Mouse (Mus musculus) liver, embryonic 14.5 days (tissue): ENCODE results near the gene Acly. TPM values are rescaled to one million over a fixed set of nuclear protein-coding genes. Genes with fewer than 3 reads are reported as not detected.

Experiments used
- ATAC-seq: fragments of 200-750 bp; cut with Nextera tagmentation; 2 replicates; pipeline ENCODE4 v1.8.0; 2017; ENCODE audit warnings: moderate number of reproducible peaks, mild to moderate bottlenecking, moderate library complexity; ENCODE audit not compliant: insufficient read depth
- DNase-seq, 3 experiments: peaks; one replicate each; pipeline ENCODE4 v3.0.0-alpha.2; 2012 to 2013; ENCODE audit warnings: low read depth in 3 of 3, low spot score in 3 of 3
- H3K27ac ChIP-seq: fragments of 300-500 bp; sonication (generic); 2 replicates; pipeline ENCODE4 v1.5.1; 2014; ENCODE audit warnings: moderate library complexity, mild to moderate bottlenecking, control low read depth, inconsistent platforms
- H3K27me3 ChIP-seq: fragments of 300-500 bp; sonication (generic); 2 replicates; pipeline ENCODE4 v1.6.1; 2014; ENCODE audit warnings: mild to moderate bottlenecking, low read length, moderate library complexity; ENCODE audit not compliant: control insufficient read depth, insufficient read depth
- H3K36me3 ChIP-seq: fragments of 300-500 bp; sonication (generic); replicated peaks from 2 replicates; pipeline ENCODE4 v1.6.1; 2014; ENCODE audit warnings: low read depth; ENCODE audit not compliant: control insufficient read depth, insufficient read depth
- H3K4me1 ChIP-seq, 2 experiments: fragments of 200-500 bp in 1 of 2; fragments of 300-500 bp in 1 of 2; sonication (generic) in 1 of 2; replicated peaks; 2 replicates each; pipeline ENCODE4 v1.6.1; 2012 to 2014; ENCODE audit warnings: antibody characterized with exemption in 1 of 2, inconsistent platforms in 1 of 2, low read length in 1 of 2; ENCODE audit not compliant: control insufficient read depth in 2 of 2, insufficient read depth in 2 of 2
- H3K4me2 ChIP-seq: fragments of 300-500 bp; sonication (generic); 2 replicates; pipeline ENCODE4 v1.6.1; 2014; ENCODE audit warnings: low read depth, mild to moderate bottlenecking, control low read depth, moderate library complexity
- H3K4me3 ChIP-seq, 2 experiments: fragments of 200-500 bp in 1 of 2; fragments of 300-500 bp in 1 of 2; sonication (generic) in 1 of 2; 2 replicates each; pipeline ENCODE4 v1.5.1; 2012 to 2014; ENCODE audit warnings: low read depth in 2 of 2, low read length in 2 of 2, mild to moderate bottlenecking in 2 of 2, control low read depth in 1 of 2, inconsistent platforms in 1 of 2, moderate library complexity in 1 of 2; ENCODE audit not compliant: insufficient read depth in 1 of 2
- H3K9ac ChIP-seq: fragments of 300-500 bp; sonication (generic); replicated peaks from 2 replicates; pipeline ENCODE4 v1.6.1; 2014; ENCODE audit warnings: mild to moderate bottlenecking, control low read depth, moderate library complexity
- H3K9me3 ChIP-seq: fragments of 300-500 bp; sonication (generic); 2 replicates; pipeline ENCODE4 v1.6.1; 2016; ENCODE audit warnings: low read length, mixed read lengths; ENCODE audit not compliant: control insufficient read depth
- CTCF ChIP-seq: IDR thresholded peaks from 2 replicates; pipeline ENCODE4 v1.5.1; 2016; ENCODE audit warnings: antibody characterized with exemption, low read depth, control low read depth
- EP300 ChIP-seq: IDR thresholded peaks from 2 replicates; pipeline ENCODE4 v1.6.1; 2016; ENCODE audit warnings: antibody characterized with exemption, low read depth
- WGBS: fragments of 180-500 bp; shearing (Covaris S2); extraction: QIAGEN DNeasy Blood & Tissue Kit; methylation state at CpG from one replicate; pipeline ENCODE4 v1.1.7; 2014; ENCODE audit not compliant: insufficient replicate concordance; 5-methylcytosine and 5-hydroxymethylcytosine counted together
- polyA plus RNA-seq, 2 experiments: library from polyadenylated mRNA; depleted of rRNA in 1 of 2; stranded (reverse) in 1 of 2; unstranded in 1 of 2; fragments of >200 nt; fragmentation: Nextera tagmentation in 1 of 2; extraction: Ambion mirVana in 1 of 2; gene quantifications; 2 replicates each; pipeline versions ENCODE4 v1.2.1 to v1.2.3; 2012 to 2014

Gene Acly
- polyA plus RNA-seq, 2 experiments, result 45.9 to 68.2 TPM

DNA sequence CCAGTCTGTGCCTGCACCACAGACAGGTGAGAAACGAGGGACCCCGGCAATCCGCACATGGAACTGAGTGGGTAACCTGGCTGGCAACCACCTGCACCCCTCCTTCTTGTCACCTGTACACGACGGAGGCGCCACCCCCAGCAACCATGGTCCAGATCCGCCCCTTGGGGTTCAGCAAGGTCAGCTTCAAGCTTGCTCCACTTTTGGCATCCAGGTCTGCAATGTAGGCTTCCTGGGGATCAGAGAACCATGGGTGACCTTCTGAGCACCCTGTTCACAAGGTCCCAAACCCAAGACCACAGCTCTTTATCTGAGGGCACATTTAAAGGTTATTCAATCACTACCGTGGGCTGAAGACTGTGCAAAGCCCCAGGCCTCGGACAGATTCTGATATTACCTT lies 12.0 kb downstream of the Acly start:
- H3K9ac ChIP-seq, result no peak overlapping the region
- H3K27ac ChIP-seq, result no peak overlapping the region
- H3K27me3 ChIP-seq, result no peaks in the 10 kb centered on the region
- H3K4me3 ChIP-seq, result no peak overlapping the region
- H3K36me3 ChIP-seq, result peaks cover 38% of the 10 kb centered on the region
- 75% methylated on average over 9 of the region's 9 CpGs for WGBS
- H3K4me2 ChIP-seq, result no peak overlapping the region
- no peaks in the 10 kb centered on the region; a peak in 1 of 4 replicates for H3K4me1 ChIP-seq
- TF ChIP-seq EP300, result no peak
- TF ChIP-seq CTCF, result no peak
- ATAC-seq (no peak), DNase-seq (no peak)
- no peaks in the 10 kb centered on the region for H3K9me3 ChIP-seq

DNA sequence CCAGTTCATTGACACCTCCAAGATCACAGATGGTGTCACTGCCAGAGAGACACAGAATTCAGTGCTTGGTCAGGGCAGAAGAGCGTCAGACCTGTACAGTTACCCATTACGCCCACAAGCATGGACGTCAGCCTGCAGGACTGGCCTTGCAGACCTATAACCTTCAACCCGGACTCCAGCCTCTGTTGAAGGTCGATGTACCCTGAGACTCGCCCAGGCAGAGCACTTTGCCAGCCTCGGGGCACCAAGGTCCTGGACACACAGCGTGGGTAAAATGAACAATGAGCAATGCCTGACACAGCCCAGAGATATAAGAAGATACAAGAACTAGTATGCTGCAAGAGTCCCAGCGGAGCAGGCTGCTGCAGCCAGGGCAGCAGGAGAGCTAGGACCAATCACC lies 12.7 kb downstream of the Acly start:
- TF ChIP-seq EP300, result no peak
- TF ChIP-seq CTCF, result no peak
- Histone ChIP-seq H3K9me3 (no peaks in the 10 kb centered on the region), H3K27me3 (no peaks in the 10 kb centered on the region), H3K4me1 (no peaks in the 10 kb centered on the region; a peak in 1 of 4 replicates), H3K4me2 (no peak overlapping the region), H3K9ac (no peak overlapping the region), H3K4me3 (no peak overlapping the region), H3K27ac (no peak overlapping the region), H3K36me3 (peaks cover 36% of the 10 kb centered on the region)
- no peak for DNase-seq
- 80% methylated on average over 9 of the region's 9 CpGs for WGBS
- ATAC-seq, result no peak

DNA sequence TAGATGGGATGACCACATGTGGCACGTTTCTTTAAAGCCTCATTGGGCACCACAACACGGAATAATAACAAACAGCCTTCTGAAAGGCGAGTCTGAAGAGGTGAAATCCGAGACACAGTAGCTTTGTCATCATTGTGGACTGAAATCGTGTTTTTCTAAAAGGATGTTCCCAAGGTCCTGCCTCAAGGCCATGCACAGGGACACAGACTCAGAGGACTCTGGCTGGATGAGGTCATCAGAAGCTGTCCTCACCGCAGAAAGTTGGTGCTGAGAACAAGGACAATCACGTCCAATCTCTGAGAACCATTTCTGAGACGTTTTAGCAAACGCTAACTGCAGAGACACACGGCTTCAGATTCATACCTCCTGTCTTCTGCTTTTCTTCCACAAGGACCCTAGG lies 14.1 kb downstream of the Acly start:
- Histone ChIP-seq H3K27ac (no peak overlapping the region), H3K9me3 (no peaks in the 10 kb centered on the region), H3K36me3 (peaks cover 30% of the 10 kb centered on the region), H3K4me2 (no peak overlapping the region), H3K4me3 (no peak overlapping the region), H3K9ac (no peak overlapping the region), H3K4me1 (no peaks in the 10 kb centered on the region), H3K27me3 (no peaks in the 10 kb centered on the region)
- whole genome bisulfite sequencing, result 72% methylated on average over 10 of the region's 10 CpGs
- TF ChIP-seq EP300 (no peak), CTCF (no peak)
- DNase-seq (no peak), ATAC-seq (no peak)

GRCm38 (mm10) chr11:100512384-100512783 lies 15.4 kb downstream of the Acly start:
- H3K27ac ChIP-seq, result no peak overlapping the region
- ATAC-seq, result no peak
- TF ChIP-seq CTCF (peak; percentile 36), EP300 (no peak)
- no peaks in the 10 kb centered on the region for H3K9me3 ChIP-seq
- H3K27me3 ChIP-seq, result no peaks in the 10 kb centered on the region
- H3K4me1 ChIP-seq, result no peaks in the 10 kb centered on the region
- 84% methylated on average over 1 of the region's 1 CpGs for WGBS
- H3K4me3 ChIP-seq, result no peak overlapping the region
- peaks cover 28% of the 10 kb centered on the region for H3K36me3 ChIP-seq
- no peak overlapping the region for H3K9ac ChIP-seq
- H3K4me2 ChIP-seq, result no peak overlapping the region
- DNase-seq, result no peak

GRCm38 (mm10) chr11:100510556-100510955 lies 17.2 kb downstream of the Acly start:
- H3K9ac ChIP-seq, result no peak overlapping the region
- H3K27me3 ChIP-seq, result no peaks in the 10 kb centered on the region
- H3K36me3 ChIP-seq, result peaks cover 15% of the 10 kb centered on the region
- no peaks in the 10 kb centered on the region for H3K4me1 ChIP-seq
- no peak for ATAC-seq
- H3K4me2 ChIP-seq, result no peak overlapping the region
- no peaks in the 10 kb centered on the region for H3K9me3 ChIP-seq
- no peak for DNase-seq
- no peak overlapping the region for H3K4me3 ChIP-seq
- TF ChIP-seq EP300 (no peak), CTCF (no peak)
- WGBS, result 86% methylated on average over 2 of the region's 2 CpGs
- no peak overlapping the region for H3K27ac ChIP-seq
